Mouse (Mus musculus) forebrain, embryonic 10.5 days (tissue): ENCODE data around the gene Ank3. TPM values are rescaled to one million over a fixed set of nuclear protein-coding genes. Genes with fewer than 3 reads are reported as not detected.

Experiments
- DNase-seq: peaks from one replicate; pipeline ENCODE4 v3.0.0-alpha.2; 2017; ENCODE audit warnings: low spot score; ENCODE audit errors: extremely low spot score
- H3K27ac ChIP-seq: fragments of 300-500 bp; sonication (generic); 2 replicates; pipeline ENCODE4 v1.5.1; 2016; ENCODE audit warnings: mild to moderate bottlenecking
- H3K27me3 ChIP-seq: fragments of 300-500 bp; sonication (generic); 2 replicates; pipeline ENCODE4 v1.6.1; 2016; ENCODE audit warnings: mild to moderate bottlenecking; ENCODE audit not compliant: poor library complexity, severe bottlenecking
- H3K36me3 ChIP-seq: fragments of 300-500 bp; sonication (generic); replicated peaks from 2 replicates; pipeline ENCODE4 v1.6.1; 2016; ENCODE audit warnings: mild to moderate bottlenecking, moderate library complexity
- H3K4me1 ChIP-seq: fragments of 300-500 bp; sonication (generic); 2 replicates; pipeline ENCODE4 v1.6.1; 2016
- H3K4me3 ChIP-seq: fragments of 300-500 bp; sonication (generic); 2 replicates; pipeline ENCODE4 v1.5.1; 2016; ENCODE audit warnings: mild to moderate bottlenecking, moderate library complexity
- H3K9me3 ChIP-seq: fragments of 300-500 bp; sonication (generic); 2 replicates; pipeline ENCODE4 v1.6.1; 2016; ENCODE audit warnings: mild to moderate bottlenecking, moderate library complexity
- WGBS: fragments of 180-500 bp; shearing (Covaris S2); methylation state at CpG from one replicate; pipeline ENCODE4 v1.1.7; 2016; 5-methylcytosine and 5-hydroxymethylcytosine counted together
- polyA plus RNA-seq: library from polyadenylated mRNA; unstranded; fragments of >200 nt; fragmentation: Nextera tagmentation; extraction: Ambion mirVana; gene quantifications from 2 replicates; pipeline ENCODE4 v1.2.1, GENCODE M21; 2016

Ank3 gene
- polyA plus RNA-seq, 1 experiment from 2014 or later, result 24.8 TPM

- Histone ChIP-seq H3K4me3 (no peak overlapping the region), H3K36me3 (no peaks in the 10 kb centered on the region), H3K4me1 (no peaks in the 10 kb centered on the region), H3K27ac (no peak overlapping the region), H3K9me3 (peaks cover 9% of the 10 kb centered on the region), H3K27me3 (no peaks in the 10 kb centered on the region)
- 52% methylated on average over 6 of the region's 6 CpGs for WGBS
- no peak for DNase-seq
These were observed 670.7 kb downstream of the Ank3 start for GRCm38 (mm10) chr10:70069321-70069720.

DNA sequence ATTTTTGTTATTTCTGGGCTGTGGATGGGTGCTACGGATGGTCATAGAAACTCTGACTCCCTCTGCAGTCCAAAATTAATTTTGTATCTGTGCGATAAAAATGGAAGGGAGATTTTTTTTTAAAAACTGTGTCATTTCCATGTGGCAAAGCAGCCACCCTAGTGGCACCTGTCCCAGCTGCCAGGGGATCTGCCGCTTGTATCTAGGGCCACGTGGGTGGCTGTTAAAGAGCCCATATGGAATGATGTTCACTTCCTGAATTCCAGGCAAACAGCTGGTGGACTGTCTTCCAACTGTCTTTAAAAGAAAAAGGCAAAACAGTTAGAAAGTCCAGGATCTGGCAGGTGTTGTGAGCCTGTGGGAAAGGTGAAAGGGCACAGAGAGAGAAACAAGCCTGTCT lies 672.8 kb downstream of the Ank3 start:
- Histone ChIP-seq H3K27ac (no peak overlapping the region), H3K9me3 (peaks cover 9% of the 10 kb centered on the region), H3K27me3 (no peaks in the 10 kb centered on the region), H3K4me1 (no peaks in the 10 kb centered on the region), H3K4me3 (no peak overlapping the region), H3K36me3 (no peaks in the 10 kb centered on the region)
- WGBS, result 94% methylated on average over 4 of the region's 4 CpGs
- no peak for DNase-seq

Other genes with a start within 250 kb of the Ank3 start
- 13.0 and 14.0 TPM in 2 replicates for gene Rhobtb1, start 247.3 kb upstream of the Ank3 start, polyA plus RNA-seq
- gene A930033H14Rik, start 185.7 kb upstream of the Ank3 start, polyA plus RNA-seq, result 0.98 and 1.2 TPM in 2 replicates
- gene Cdk1, start 45.8 kb upstream of the Ank3 start, polyA plus RNA-seq, result 542 and 548 TPM in 2 replicates